Mouse (Mus musculus): ENCODE results near the gene Hist1h1b. TPM values are rescaled to one million over a fixed set of nuclear protein-coding genes. Genes with fewer than 3 reads are reported as not detected.

Gene Hist1h1b
- polyA plus RNA-seq, 1 experiment from 2014 or later = 19.7 TPM

- no peaks in the 10 kb centered on the region for H3K4me1 ChIP-seq (ENCODE audit: insufficient read depth)
- H3K36me3 ChIP-seq (ENCODE audit: insufficient read depth) = no peaks in the 10 kb centered on the region
- no peaks in the 10 kb centered on the region for H3K9me3 ChIP-seq (ENCODE audit: low read depth, low read length)
- DNase-seq (peak; percentile 98), ATAC-seq (ENCODE audit: insufficient read depth) (peak; percentile 82)
- peak overlapping the region; percentile 74 for H3K4me2 ChIP-seq
- no peaks in the 10 kb centered on the region for H3K27me3 ChIP-seq (ENCODE audit: insufficient read depth, low read length)
- H3K4me3 ChIP-seq (ENCODE audit: low read depth, low read length) = peak overlapping the region; percentile 52
- TF ChIP-seq CTCF (IDR thresholded peaks at IDR 0.05; ENCODE audit: low read depth) = peak; percentile 89
- peak overlapping the region; percentile 99 for H3K27ac ChIP-seq (ENCODE audit: low read depth)
- WGBS = under 1% methylated on average over 21 of the region's 21 CpGs
- peak overlapping the region; percentile 77 for H3K9ac ChIP-seq
These were observed 46.2 kb downstream of the Hist1h1b start for GRCm38 (mm10) chr13:21734010-21734905.

- Histone ChIP-seq H3K4me1 (ENCODE audit: insufficient read depth) (no peaks in the 10 kb centered on the region), H3K9ac (no peak overlapping the region), H3K27me3 (ENCODE audit: insufficient read depth, low read length) (no peaks in the 10 kb centered on the region), H3K4me3 (ENCODE audit: low read depth, low read length) (no peak overlapping the region), H3K9me3 (ENCODE audit: low read depth, low read length) (no peaks in the 10 kb centered on the region), H3K36me3 (ENCODE audit: insufficient read depth) (no peaks in the 10 kb centered on the region), H3K27ac (ENCODE audit: low read depth) (peak overlapping the region; percentile 99), H3K4me2 (no peak overlapping the region)
- ATAC-seq (ENCODE audit: insufficient read depth) = no peak; the same call in 1 of the 2 replicates
- TF ChIP-seq CTCF (IDR thresholded peaks at IDR 0.05; ENCODE audit: low read depth) = no peak; the same call in 1 of the 2 replicates
- 71% methylated on average over 5 of the region's 5 CpGs for WGBS
- DNase-seq = peak; percentile 42
These were observed 47.0 kb downstream of the Hist1h1b start for GRCm38 (mm10) chr13:21733466-21733865.

Small RNAs within 50 kb of the gene (microRNA-seq; reads per million reads assigned to microRNA genes)
- gene Gm19658 (ENCODE audit: borderline number of aligned reads) (not detected), gene Gm44346 (ENCODE audit: borderline number of aligned reads) (not detected), gene Gm44454 (ENCODE audit: borderline number of aligned reads) (not detected)

Other genes starting within 250 kb of the Hist1h1b start
- 10.1 and 10.5 TPM in 2 replicates for gene Zkscan8, start 249.5 kb downstream of the Hist1h1b start, polyA plus RNA-seq (2014; fragmentation: Nextera tagmentation; extraction: Ambion mirVana)
- 0.14 and 0.41 TPM in 2 replicates for gene Olfr1366, start 237.8 kb downstream of the Hist1h1b start, polyA plus RNA-seq (2014; fragmentation: Nextera tagmentation; extraction: Ambion mirVana)
- gene Olfr1535, start 220.7 kb downstream of the Hist1h1b start, polyA plus RNA-seq (2014; fragmentation: Nextera tagmentation; extraction: Ambion mirVana) = 0.09 TPM in 1 of 2 replicates, not detected in the other
- not detected in 2 replicates for gene Olfr1364, start 198.9 kb downstream of the Hist1h1b start, polyA plus RNA-seq (2014; fragmentation: Nextera tagmentation; extraction: Ambion mirVana)
- gene Olfr1362, start 166.6 kb downstream of the Hist1h1b start, polyA plus RNA-seq (2014; fragmentation: Nextera tagmentation; extraction: Ambion mirVana) = not detected in 2 replicates
- not detected in 2 replicates for gene Olfr11, start 138.1 kb downstream of the Hist1h1b start, polyA plus RNA-seq (2014; fragmentation: Nextera tagmentation; extraction: Ambion mirVana)
- not detected in 2 replicates for gene Olfr1361, start 117.2 kb downstream of the Hist1h1b start, polyA plus RNA-seq (2014; fragmentation: Nextera tagmentation; extraction: Ambion mirVana)
- gene Olfr1360, start 103.2 kb downstream of the Hist1h1b start, polyA plus RNA-seq (2014; fragmentation: Nextera tagmentation; extraction: Ambion mirVana) = not detected in 2 replicates
- gene Olfr1359, start 82.5 kb downstream of the Hist1h1b start, polyA plus RNA-seq (2014; fragmentation: Nextera tagmentation; extraction: Ambion mirVana) = not detected in 2 replicates
- gene Hist1h2bl, start 64.5 kb downstream of the Hist1h1b start, polyA plus RNA-seq (2014; fragmentation: Nextera tagmentation; extraction: Ambion mirVana) = 3.8 and 6.9 TPM in 2 replicates
- 40.4 and 42.9 TPM in 2 replicates for gene Hist1h2ai, start 64.2 kb downstream of the Hist1h1b start, polyA plus RNA-seq (2014; fragmentation: Nextera tagmentation; extraction: Ambion mirVana)
- gene Hist1h3h, start 63.0 kb downstream of the Hist1h1b start, polyA plus RNA-seq (2014; fragmentation: Nextera tagmentation; extraction: Ambion mirVana) = 13.9 and 23.8 TPM in 2 replicates
- 4.9 and 8.0 TPM in 2 replicates for gene Hist1h2bm, start 58.6 kb downstream of the Hist1h1b start, polyA plus RNA-seq (2014; fragmentation: Nextera tagmentation; extraction: Ambion mirVana)
- 0.96 and 2.2 TPM in 2 replicates for gene Hist1h4j, start 45.6 kb downstream of the Hist1h1b start, polyA plus RNA-seq (2014; fragmentation: Nextera tagmentation; extraction: Ambion mirVana)
- 6.4 and 8.8 TPM in 2 replicates for gene Hist1h4k, start 30.1 kb downstream of the Hist1h1b start, polyA plus RNA-seq (2014; fragmentation: Nextera tagmentation; extraction: Ambion mirVana)
- 16.8 and 20.4 TPM in 2 replicates for gene Hist1h2ak, start 26.8 kb downstream of the Hist1h1b start, polyA plus RNA-seq (2014; fragmentation: Nextera tagmentation; extraction: Ambion mirVana)
- gene Hist1h2bn, start 26.5 kb downstream of the Hist1h1b start, polyA plus RNA-seq (2014; fragmentation: Nextera tagmentation; extraction: Ambion mirVana) = 2.0 and 3.1 TPM in 2 replicates
- 237 and 252 TPM in 2 replicates for gene Hist1h3i, start 2.7 kb upstream of the Hist1h1b start, polyA plus RNA-seq (2014; fragmentation: Nextera tagmentation; extraction: Ambion mirVana)
- 7.2 and 8.9 TPM in 2 replicates for gene Hist1h2an, start 6.6 kb upstream of the Hist1h1b start, polyA plus RNA-seq (2014; fragmentation: Nextera tagmentation; extraction: Ambion mirVana)
- gene Hist1h2bp, start 6.8 kb upstream of the Hist1h1b start, polyA plus RNA-seq (2014; fragmentation: Nextera tagmentation; extraction: Ambion mirVana) = 2.0 and 3.4 TPM in 2 replicates
- 24.4 and 25.8 TPM in 2 replicates for gene Hist1h2bq, start 29.6 kb upstream of the Hist1h1b start, polyA plus RNA-seq (2014; fragmentation: Nextera tagmentation; extraction: Ambion mirVana)
- gene Hist1h2ao, start 29.8 kb upstream of the Hist1h1b start, polyA plus RNA-seq (2014; fragmentation: Nextera tagmentation; extraction: Ambion mirVana) = 1.9 TPM in 1 of 2 replicates, not detected in the other
- not detected in 2 replicates for gene Hist1h4m, start 31.1 kb upstream of the Hist1h1b start, polyA plus RNA-seq (2014; fragmentation: Nextera tagmentation; extraction: Ambion mirVana)
- gene Hist1h4n, start 51.6 kb upstream of the Hist1h1b start, polyA plus RNA-seq (2014; fragmentation: Nextera tagmentation; extraction: Ambion mirVana) = 31.8 and 32.5 TPM in 2 replicates
- gene Hist1h2ap, start 52.9 kb upstream of the Hist1h1b start, polyA plus RNA-seq (2014; fragmentation: Nextera tagmentation; extraction: Ambion mirVana) = 5,437 and 5,439 TPM in 2 replicates
- gene Hist1h2br, start 53.1 kb upstream of the Hist1h1b start, polyA plus RNA-seq (2014; fragmentation: Nextera tagmentation; extraction: Ambion mirVana) = 26.4 and 28.5 TPM in 2 replicates
- 16.0 and 16.4 TPM in 2 replicates for gene Zfp184, start 164.5 kb upstream of the Hist1h1b start, polyA plus RNA-seq (2014; fragmentation: Nextera tagmentation; extraction: Ambion mirVana)
- gene Pom121l2, start 200.6 kb upstream of the Hist1h1b start, polyA plus RNA-seq (2014; fragmentation: Nextera tagmentation; extraction: Ambion mirVana) = 0.12 and 0.26 TPM in 2 replicates
- 1.6 and 2.0 TPM in 2 replicates for gene Prss16, start 229.1 kb upstream of the Hist1h1b start, polyA plus RNA-seq (2014; fragmentation: Nextera tagmentation; extraction: Ambion mirVana)

Data from lung, embryonic 14.5 days (tissue).